Mouse (Mus musculus): Measurements from ENCODE around the gene Kpna7. TPM values are rescaled to one million over a fixed set of nuclear protein-coding genes. Genes with fewer than 3 reads are reported as not detected.

The Kpna7 gene
- total RNA-seq, 2 experiments from 2014 or later, result not detected

Other genes with a start within 250 kb of the Kpna7 start
- 10 to 100 TPM; 59.3 to 60.2 TPM for gene Smurf1, start 118.2 kb downstream of the Kpna7 start, total RNA-seq (2021)
- gene Gm4871, start 51.3 kb downstream of the Kpna7 start, total RNA-seq (2021), result not detected
- not detected for gene 1700018F24Rik, start 41.0 kb downstream of the Kpna7 start, total RNA-seq (2021)
- 100 to 1,000 TPM; 198 to 202 TPM for gene Arpc1a, start 200 bp downstream of the Kpna7 start, total RNA-seq (2021)
- 10 to 100 TPM; 25.7 to 28.3 TPM for gene Arpc1b, start 30.2 kb upstream of the Kpna7 start, total RNA-seq (2021)
- 100 to 1,000 TPM; 136 to 144 TPM for gene Pdap1, start 56.2 kb upstream of the Kpna7 start, total RNA-seq (2021)
- gene Bud31, start 56.3 kb upstream of the Kpna7 start, total RNA-seq (2021), result 100 to 1,000 TPM; 101 to 104 TPM
- 10 to 100 TPM; 19.3 to 19.6 TPM for gene Ptcd1, start 83.1 kb upstream of the Kpna7 start, total RNA-seq (2021)
- 10 to 100 TPM; 35.2 to 36.4 TPM for gene Cpsf4, start 83.2 kb upstream of the Kpna7 start, total RNA-seq (2021)
- 100 to 1,000 TPM; 213 to 222 TPM for gene Atp5j2, start 108.0 kb upstream of the Kpna7 start, total RNA-seq (2021)
- 1 to 10 TPM; 6.4 to 7.5 TPM for gene Zkscan14, start 117.8 kb upstream of the Kpna7 start, total RNA-seq (2021)
- 10 to 100 TPM; 15.5 to 16.0 TPM for gene Zkscan5, start 120.5 kb upstream of the Kpna7 start, total RNA-seq (2021)
- gene Zfp655, start 147.7 kb upstream of the Kpna7 start, total RNA-seq (2021), result 10 to 100 TPM; 25.5 to 28.9 TPM
- 10 to 100 TPM; 17.5 to 17.8 TPM for gene Zscan25, start 196.5 kb upstream of the Kpna7 start, total RNA-seq (2021)

Measured in left cerebral cortex, postnatal 4 days (tissue).